Mouse (Mus musculus): ENCODE results near the gene Slc48a1.

Gene Slc48a1

GRCm38 (mm10) chr15:97752491-97752890 is 25.8 kb upstream of the Slc48a1 start:
- DNase-seq (ENCODE audit: low spot score in 2 of 2), result no peak

- DNase-seq (ENCODE audit: low spot score in 2 of 2), result no peak
Observed at GRCm38 (mm10) chr15:97754476-97754875, 23.8 kb upstream of the Slc48a1 start.

GRCm38 (mm10) chr15:97755361-97755760 is 23.0 kb upstream of the Slc48a1 start:
- DNase-seq (ENCODE audit: low spot score in 2 of 2), result no peak

- DNase-seq (ENCODE audit: low spot score in 2 of 2), result peak in 1 of 2 experiments; percentile 68
Observed at GRCm38 (mm10) chr15:97760006-97760405, 18.3 kb upstream of the Slc48a1 start.

GRCm38 (mm10) chr15:97760952-97761351 is 17.4 kb upstream of the Slc48a1 start:
- no peak for DNase-seq (ENCODE audit: low spot score in 2 of 2)

GRCm38 (mm10) chr15:97761438-97761837 is 16.9 kb upstream of the Slc48a1 start:
- no peak for DNase-seq (ENCODE audit: low spot score in 2 of 2)

GRCm38 (mm10) chr15:97762733-97763132 is 15.6 kb upstream of the Slc48a1 start:
- DNase-seq (ENCODE audit: low spot score in 2 of 2), result no peak

GRCm38 (mm10) chr15:97763256-97764049 is 14.9 kb upstream of the Slc48a1 start:
- no peak for DNase-seq (ENCODE audit: low spot score in 2 of 2)

GRCm38 (mm10) chr15:97764532-97764931 is 13.8 kb upstream of the Slc48a1 start:
- no peak for DNase-seq (ENCODE audit: low spot score in 2 of 2)

- no peak for DNase-seq (ENCODE audit: low spot score in 2 of 2)
Observed at GRCm38 (mm10) chr15:97765090-97765794, 13.1 kb upstream of the Slc48a1 start.

GRCm38 (mm10) chr15:97766194-97766593 is 12.1 kb upstream of the Slc48a1 start:
- peak in 1 of 2 experiments; percentile 39 for DNase-seq (ENCODE audit: low spot score in 2 of 2)

- no peak for DNase-seq (ENCODE audit: low spot score in 2 of 2)
Observed at GRCm38 (mm10) chr15:97766594-97767279, 11.6 kb upstream of the Slc48a1 start.

- peak in 1 of 2 experiments; percentile 78 for DNase-seq (ENCODE audit: low spot score in 2 of 2)
Observed at GRCm38 (mm10) chr15:97767280-97768186, 10.8 kb upstream of the Slc48a1 start, which contains the start of gene Rapgef3. Rapgef3 (minus strand) TSS chr15:97767972.

GRCm38 (mm10) chr15:97768192-97768591 is 10.1 kb upstream of the Slc48a1 start:
- no peak for DNase-seq (ENCODE audit: low spot score in 2 of 2)

- no peak for DNase-seq (ENCODE audit: low spot score in 2 of 2)
Observed at GRCm38 (mm10) chr15:97770280-97770679, 8.0 kb upstream of the Slc48a1 start.

GRCm38 (mm10) chr15:97773108-97773507 is 5.2 kb upstream of the Slc48a1 start:
- no peak for DNase-seq (ENCODE audit: low spot score in 2 of 2)

- DNase-seq (ENCODE audit: low spot score in 2 of 2), result no peak
Observed at GRCm38 (mm10) chr15:97773961-97774370, 4.4 kb upstream of the Slc48a1 start.

GRCm38 (mm10) chr15:97776514-97776913 is 1.8 kb upstream of the Slc48a1 start:
- peak in 1 of 2 experiments; percentile 79 for DNase-seq (ENCODE audit: low spot score in 2 of 2)

GRCm38 (mm10) chr15:97776919-97777318 is 1.4 kb upstream of the Slc48a1 start:
- DNase-seq (ENCODE audit: low spot score in 2 of 2), result no peak

GRCm38 (mm10) chr15:97779576-97779975 is 1.3 kb downstream of the Slc48a1 start:
- DNase-seq (ENCODE audit: low spot score in 2 of 2), result no peak

GRCm38 (mm10) chr15:97780611-97781031 is 2.3 kb downstream of the Slc48a1 start:
- DNase-seq (ENCODE audit: low spot score in 2 of 2), result no peak

Measured in left cerebral cortex, adult 9 months (tissue).